Mouse (Mus musculus): Measurements from ENCODE around the gene Soat2.

DNA sequence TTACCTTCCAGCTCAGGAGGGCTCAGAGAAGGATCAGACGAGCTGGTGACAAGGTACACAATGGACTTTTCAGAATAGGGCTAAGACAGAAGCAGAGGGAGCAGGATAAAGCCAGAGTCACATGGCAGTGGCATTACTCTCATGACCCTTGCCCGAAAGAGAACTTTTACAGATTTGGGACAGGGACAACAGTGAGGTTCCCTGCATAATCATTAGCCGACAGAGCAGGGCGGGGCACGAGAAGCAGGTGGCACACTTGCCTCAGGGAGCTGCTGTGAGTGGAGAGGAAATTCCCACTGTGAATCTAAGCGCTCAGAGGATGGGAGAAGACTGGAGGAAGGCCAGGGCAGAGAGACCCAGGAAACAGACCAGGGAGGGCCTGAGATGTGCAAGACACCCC, 38.6 kb downstream of the Soat2 start:
- no peak for TF ChIP-seq EP300 (IDR thresholded peaks at IDR 0.05)
- TF ChIP-seq CTCF (IDR thresholded peaks at IDR 0.05), result no peak
